10 mouse cellular contexts compared by ENCODE assay signal in the genomic region with DNA sequence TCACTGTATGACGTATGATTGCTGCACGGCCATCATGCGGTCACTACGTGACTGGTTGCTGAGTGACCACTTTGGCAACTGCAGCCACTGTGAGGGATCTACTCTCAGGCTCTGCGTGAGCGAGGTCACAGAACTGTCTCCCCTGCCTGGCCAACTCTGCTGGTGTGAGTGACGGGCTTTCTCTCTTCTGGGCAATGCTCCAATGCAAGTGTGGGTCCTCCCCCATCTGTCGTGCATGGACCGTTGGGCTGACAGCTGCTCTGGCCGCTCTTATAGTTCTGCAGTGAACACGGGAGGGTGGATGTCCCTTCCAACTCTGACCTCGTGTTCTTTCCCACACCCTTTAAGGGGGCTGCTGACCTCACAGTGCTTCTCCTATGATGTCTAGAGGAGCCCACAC. TPM values are rescaled to one million over a fixed set of nuclear protein-coding genes. Genes with fewer than 3 reads are reported as not detected.
DNase-seq lines count a peak whose midpoint lies in the region; ATAC-seq lines count a peak whose summit lies in the region.
"Had no signal": no experiment of that assay in that cellular context is flagged by ENCODE, and none has a peak within 500 bp of the region (broad histone marks: within the 10 kb centered on the region; RNA-seq: fewer than 3 reads in every experiment).

No protein-coding gene starts in this region.

- WGBS in kidney, embryonic 14.5 days: 45% methylated on average over 12 of the region's 12 CpGs

- 0 out of 2 replicates have a peak overlapping the region, but pooled peaks have one; percentile 18 for H3K9ac ChIP-seq in kidney, embryonic 14.5 days (ENCODE audit: low read depth, low read length)

- H3K27ac ChIP-seq in kidney, embryonic 14.5 days (ENCODE audit: low read depth, low read length): peak overlapping the region; percentile 27; the same call in 1 of the 2 replicates

- no peaks in the 10 kb centered on the region for H3K9me3 ChIP-seq in kidney, embryonic 14.5 days (ENCODE audit: control insufficient read depth, low read length)

- ATAC-seq in kidney, embryonic 14.5 days (ENCODE audit: low FRiP score, low TSS enrichment): 0 out of 2 replicates have a peak, but pooled peaks have one; percentile 10

- H3K36me3 ChIP-seq in kidney, embryonic 14.5 days (ENCODE audit: control insufficient read depth, insufficient read depth, low read length): no peaks in the 10 kb centered on the region

- H3K4me3 ChIP-seq in kidney, embryonic 14.5 days (ENCODE audit: low read length): no peak overlapping the region

- H3K27me3 ChIP-seq in kidney, embryonic 14.5 days (ENCODE audit: control insufficient read depth, insufficient read depth, low read length): no peaks in the 10 kb centered on the region

- DNase-seq in adrenal gland, adult (ENCODE audit: inconsistent age in 2 of 2, low spot score in 1 of 2): peak; percentile 56 to 80
- no peak for DNase-seq in adrenal gland, adult 18-20 months (ENCODE audit: low spot score in 2 of 2)
- peak; percentile 53 to 76 for DNase-seq in right cerebral cortex, postnatal 10 days (ENCODE audit: low spot score in 2 of 2)
- DNase-seq in right cerebral cortex, postnatal 36 days (ENCODE audit: low spot score in 2 of 2): no peak
- DNase-seq in lung, postnatal 36 days: peak; percentile 79
- no peak for DNase-seq in thymus, postnatal 14 days
- DNase-seq in embryo, embryonic 9.5 days (ENCODE audit: extremely low spot score): no peak

- H3K4me1 ChIP-seq in kidney, embryonic 14.5 days (ENCODE audit: control insufficient read depth, insufficient read depth, low read length): peaks cover 21% of the 10 kb centered on the region

- H3K4me2 ChIP-seq in kidney, embryonic 14.5 days (replicated peaks; ENCODE audit: low read depth, low read length): no peak overlapping the region

RNA-seq across cellular contexts. Expression of a gene that starts 6.4 kb away (rescaled TPM):
- 100 to 1,000 TPM in 1 of 2 experiments, 10 to 100 TPM in 1; 97.9 to 102 TPM for total RNA-seq in adrenal gland, adult 18-20 months (2021)
- 172 and 194 TPM in 2 replicates for polyA plus RNA-seq in kidney, embryonic 14.5 days (2014; fragmentation: Nextera tagmentation; extraction: Ambion mirVana)

RNA-seq across cellular contexts. Expression of a gene that starts 13.0 kb away (rescaled TPM):
- not detected for total RNA-seq in adrenal gland, adult 18-20 months (2021)
- not detected in 2 replicates for polyA plus RNA-seq in kidney, embryonic 14.5 days (2014; fragmentation: Nextera tagmentation; extraction: Ambion mirVana)
- polyA plus RNA-seq: large intestine, adult 2 months; small intestine, adult 2 months had no signal

RNA-seq across cellular contexts. Expression of a gene that starts 30.8 kb away (rescaled TPM):
- 100 to 1,000 TPM; 431 to 896 TPM for total RNA-seq in adrenal gland, adult 18-20 months (2021)
- polyA plus RNA-seq in kidney, embryonic 14.5 days (2014; fragmentation: Nextera tagmentation; extraction: Ambion mirVana): 30.0 and 41.4 TPM in 2 replicates

RNA-seq across cellular contexts. Expression of a gene that starts 54.9 kb away (rescaled TPM):
- 10 to 100 TPM in 1 of 2 experiments, 1 to 10 TPM in 1; 8.6 to 13.9 TPM for total RNA-seq in adrenal gland, adult 18-20 months (2021)
- 30.3 and 39.1 TPM in 2 replicates for polyA plus RNA-seq in kidney, embryonic 14.5 days (2014; fragmentation: Nextera tagmentation; extraction: Ambion mirVana)

RNA-seq across cellular contexts. Expression of a gene that starts 56.9 kb away (rescaled TPM):
- 10 to 100 TPM; 21.5 to 22.0 TPM for total RNA-seq in adrenal gland, adult 18-20 months (2021)
- polyA plus RNA-seq in kidney, embryonic 14.5 days (2014; fragmentation: Nextera tagmentation; extraction: Ambion mirVana): 33.4 and 45.1 TPM in 2 replicates

Comparison
In these comparisons a context has a peak if more than half of its experiments do, and no peak if none do; other contexts are left out.
1. DNase-seq: peak in adrenal gland, adult (2 of 2), right cerebral cortex, postnatal 10 days (2 of 2) and lung, postnatal 36 days (single experiment); none in adrenal gland, adult 18-20 months (0 of 2), right cerebral cortex, postnatal 36 days (0 of 2), thymus, postnatal 14 days (single experiment) and embryo, embryonic 9.5 days (single experiment).